Mouse (Mus musculus): ENCODE data around the gene Ankrd2. TPM values are rescaled to one million over a fixed set of nuclear protein-coding genes. Genes with fewer than 3 reads are reported as not detected.

The Ankrd2 gene
- polyA plus RNA-seq, 1 experiment from 2014 or later = 0.11 TPM

GRCm38 (mm10) chr19:42089103-42089747 lies 53.4 kb downstream of the Ankrd2 start:
- ATAC-seq (replicated peaks; ENCODE audit: low FRiP score, low read depth) (no peak), DNase-seq (ENCODE audit: low spot score) (peak; percentile 75)
- no peaks in the 10 kb centered on the region for H3K27me3 ChIP-seq (ENCODE audit: insufficient read depth, low read length)
- peaks cover 10% of the 10 kb centered on the region; the same call in 1 of the 2 replicates for H3K4me1 ChIP-seq (replicated peaks; ENCODE audit: insufficient read depth, low read length)
- WGBS = 23% methylated on average over 14 of the region's 14 CpGs
- H3K4me3 ChIP-seq (replicated peaks; ENCODE audit: low read depth, low read length) = peak overlapping the region; percentile 73; the same call in 1 of the 2 replicates
- peak overlapping the region; percentile 23; the same call in 1 of the 2 replicates for H3K9ac ChIP-seq (ENCODE audit: low read depth, low read length)
- TF ChIP-seq CTCF (IDR thresholded peaks at IDR 0.05; ENCODE audit: low read depth) = peak; percentile 12; the same call in 1 of the 2 replicates
- H3K36me3 ChIP-seq (ENCODE audit: insufficient read depth, low read length) = no peaks in the 10 kb centered on the region
- H3K4me2 ChIP-seq (ENCODE audit: low read length) = peak overlapping the region; percentile 53
- H3K27ac ChIP-seq = peak overlapping the region; percentile 68
- H3K9me3 ChIP-seq (replicated peaks; ENCODE audit: low read length) = no peaks in the 10 kb centered on the region

DNA sequence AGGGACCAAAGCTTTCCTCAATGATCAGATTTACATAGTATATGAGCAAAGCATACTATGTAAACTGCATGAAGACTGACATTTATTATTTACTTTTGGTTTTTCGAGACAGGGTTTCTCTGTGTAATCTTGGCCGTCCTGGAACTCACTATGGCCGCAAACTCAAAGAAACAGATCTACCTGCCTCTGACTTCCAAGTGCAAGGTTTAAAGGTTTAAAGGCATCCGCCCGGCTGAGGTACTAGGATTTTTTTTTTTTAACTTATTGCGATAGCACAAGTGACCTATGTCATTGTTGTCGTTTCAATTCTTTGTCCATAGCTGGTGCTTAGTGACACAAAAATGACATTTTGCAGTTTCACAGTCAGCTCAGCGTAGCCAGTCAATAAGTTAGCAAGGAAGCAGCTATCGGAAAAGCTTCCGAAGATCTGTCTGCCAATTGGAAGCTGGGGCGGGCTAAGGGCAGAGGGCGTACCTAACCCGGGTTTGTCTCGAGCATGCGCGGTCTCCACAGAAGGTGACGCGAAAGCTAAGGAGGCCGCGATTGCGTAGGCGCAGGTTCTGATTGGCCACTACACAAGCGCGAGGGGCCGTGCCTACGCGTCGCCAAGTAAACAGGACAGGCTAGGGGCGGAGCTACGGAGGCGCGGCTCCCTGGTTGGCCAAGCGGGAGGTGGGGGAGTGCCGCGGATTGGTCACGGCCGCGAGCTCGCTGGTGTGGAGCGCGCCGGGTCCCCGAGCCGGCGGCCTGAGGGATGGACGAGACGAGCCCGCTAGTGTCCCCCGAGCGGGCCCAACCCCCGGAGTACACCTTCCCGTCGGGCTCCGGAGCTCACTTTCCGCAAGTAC lies 54.2 kb downstream of the Ankrd2 start, which contains the start of gene Pi4k2a:
Gene Pi4k2a (plus strand): TSS at position 723 of the 848 bp plus-strand sequence.
- no peak for TF ChIP-seq CTCF (IDR thresholded peaks at IDR 0.05; ENCODE audit: low read depth)
- peak within 1 kb of the TSS; percentile 95 for H3K27ac ChIP-seq
- peak within 1 kb of the TSS; percentile 73 for H3K4me3 ChIP-seq (replicated peaks; ENCODE audit: low read depth, low read length)
- peaks cover 10% of the 10 kb centered on the region; the same call in 1 of the 2 replicates for H3K4me1 ChIP-seq (replicated peaks; ENCODE audit: insufficient read depth, low read length)
- H3K4me2 ChIP-seq (ENCODE audit: low read length) = peak within 1 kb of the TSS; percentile 90
- H3K9ac ChIP-seq (ENCODE audit: low read depth, low read length) = peak within 1 kb of the TSS; percentile 87
- no peaks in the 10 kb centered on the region for H3K27me3 ChIP-seq (ENCODE audit: insufficient read depth, low read length)
- no peaks in the 10 kb centered on the region for H3K9me3 ChIP-seq (replicated peaks; ENCODE audit: low read length)
- WGBS = under 1% methylated on average over 53 of the region's 55 CpGs
- DNase-seq (ENCODE audit: low spot score) = peak; percentile 100
- no peaks in the 10 kb centered on the region for H3K36me3 ChIP-seq (ENCODE audit: insufficient read depth, low read length)
- peak; percentile 97 for ATAC-seq (replicated peaks; ENCODE audit: low FRiP score, low read depth)

DNA sequence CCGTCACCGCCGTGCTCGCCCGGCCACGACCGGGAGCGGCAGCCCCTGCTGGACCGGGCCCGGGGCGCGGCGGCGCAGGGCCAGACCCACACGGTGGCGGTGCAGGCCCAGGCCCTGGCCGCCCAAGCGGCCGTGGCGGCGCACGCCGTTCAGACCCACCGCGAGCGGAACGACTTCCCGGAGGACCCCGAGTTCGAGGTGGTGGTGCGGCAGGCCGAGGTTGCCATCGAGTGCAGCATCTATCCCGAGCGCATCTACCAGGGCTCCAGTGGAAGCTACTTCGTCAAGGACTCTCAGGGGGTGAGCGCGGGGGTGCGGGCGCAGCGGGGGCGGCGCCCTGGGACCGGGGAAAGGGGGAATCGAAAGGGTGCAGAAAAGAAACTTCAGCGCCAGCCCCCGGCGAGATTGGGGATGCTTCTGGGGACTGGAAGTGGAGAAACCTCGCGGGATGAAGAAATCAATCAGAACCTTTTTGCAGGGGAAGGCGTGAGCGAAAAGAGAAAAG lies 54.9 kb downstream of the Ankrd2 start:
- ATAC-seq (replicated peaks; ENCODE audit: low FRiP score, low read depth) (peak; percentile 59), DNase-seq (ENCODE audit: low spot score) (peak; percentile 65)
- TF ChIP-seq CTCF (IDR thresholded peaks at IDR 0.05; ENCODE audit: low read depth) = peak; percentile 23; the same call in 1 of the 2 replicates
- WGBS = under 1% methylated on average over 52 of the region's 52 CpGs
- H3K27ac ChIP-seq = peak overlapping the region; percentile 95
- H3K9ac ChIP-seq (ENCODE audit: low read depth, low read length) = peak overlapping the region; percentile 87
- H3K9me3 ChIP-seq (replicated peaks; ENCODE audit: low read length) = no peaks in the 10 kb centered on the region
- H3K4me3 ChIP-seq (replicated peaks; ENCODE audit: low read depth, low read length) = peak overlapping the region; percentile 73
- no peaks in the 10 kb centered on the region for H3K36me3 ChIP-seq (ENCODE audit: insufficient read depth, low read length)
- peak overlapping the region; percentile 90 for H3K4me2 ChIP-seq (ENCODE audit: low read length)
- peaks cover 10% of the 10 kb centered on the region; the same call in 1 of the 2 replicates for H3K4me1 ChIP-seq (replicated peaks; ENCODE audit: insufficient read depth, low read length)
- H3K27me3 ChIP-seq (ENCODE audit: insufficient read depth, low read length) = no peaks in the 10 kb centered on the region

Other genes starting within 250 kb of the Ankrd2 start
- gene Arhgap19, start 234.0 kb upstream of the Ankrd2 start, polyA plus RNA-seq (2015; fragmentation: Nextera tagmentation; extraction: Ambion mirVana) = 9.1 and 9.5 TPM in 2 replicates
- gene Frat1, start 206.0 kb upstream of the Ankrd2 start, polyA plus RNA-seq (2015; fragmentation: Nextera tagmentation; extraction: Ambion mirVana) = 11.1 and 11.4 TPM in 2 replicates
- 5.8 and 7.2 TPM in 2 replicates for gene Frat2, start 187.9 kb upstream of the Ankrd2 start, polyA plus RNA-seq (2015; fragmentation: Nextera tagmentation; extraction: Ambion mirVana)
- gene Rrp12, start 139.8 kb upstream of the Ankrd2 start, polyA plus RNA-seq (2015; fragmentation: Nextera tagmentation; extraction: Ambion mirVana) = 7.9 and 9.3 TPM in 2 replicates
- gene Pgam1, start 124.1 kb upstream of the Ankrd2 start, polyA plus RNA-seq (2015; fragmentation: Nextera tagmentation; extraction: Ambion mirVana) = 488 and 525 TPM in 2 replicates
- 69.3 and 70.2 TPM in 2 replicates for gene Exosc1, start 102.6 kb upstream of the Ankrd2 start, polyA plus RNA-seq (2015; fragmentation: Nextera tagmentation; extraction: Ambion mirVana)
- 70.0 and 73.4 TPM in 2 replicates for gene Zdhhc16, start 102.5 kb upstream of the Ankrd2 start, polyA plus RNA-seq (2015; fragmentation: Nextera tagmentation; extraction: Ambion mirVana)
- gene Mms19, start 54.8 kb upstream of the Ankrd2 start, polyA plus RNA-seq (2015; fragmentation: Nextera tagmentation; extraction: Ambion mirVana) = 23.3 and 26.1 TPM in 2 replicates
- gene Ubtd1, start 54.2 kb upstream of the Ankrd2 start, polyA plus RNA-seq (2015; fragmentation: Nextera tagmentation; extraction: Ambion mirVana) = 31.8 and 36.6 TPM in 2 replicates
- 97.6 and 110 TPM in 2 replicates for gene Hoga1, start 9.6 kb downstream of the Ankrd2 start, polyA plus RNA-seq (2015; fragmentation: Nextera tagmentation; extraction: Ambion mirVana)
- 0.34 and 0.38 TPM in 2 replicates for gene 4933411K16Rik, start 16.2 kb downstream of the Ankrd2 start, polyA plus RNA-seq (2015; fragmentation: Nextera tagmentation; extraction: Ambion mirVana)
- 22.2 and 24.6 TPM in 2 replicates for gene Morn4, start 50.4 kb downstream of the Ankrd2 start, polyA plus RNA-seq (2015; fragmentation: Nextera tagmentation; extraction: Ambion mirVana)
- gene Pi4k2a, start 54.5 kb downstream of the Ankrd2 start, polyA plus RNA-seq (2015; fragmentation: Nextera tagmentation; extraction: Ambion mirVana) = 31.9 and 33.2 TPM in 2 replicates
- 37.1 and 37.9 TPM in 2 replicates for gene Avpi1, start 93.1 kb downstream of the Ankrd2 start, polyA plus RNA-seq (2015; fragmentation: Nextera tagmentation; extraction: Ambion mirVana)
- 12.5 and 18.9 TPM in 2 replicates for gene Marveld1, start 111.4 kb downstream of the Ankrd2 start, polyA plus RNA-seq (2015; fragmentation: Nextera tagmentation; extraction: Ambion mirVana)
- 19.9 and 20.3 TPM in 2 replicates for gene Zfyve27, start 128.0 kb downstream of the Ankrd2 start, polyA plus RNA-seq (2015; fragmentation: Nextera tagmentation; extraction: Ambion mirVana)
- gene Sfrp5, start 166.3 kb downstream of the Ankrd2 start, polyA plus RNA-seq (2015; fragmentation: Nextera tagmentation; extraction: Ambion mirVana) = 0.21 and 0.36 TPM in 2 replicates
- gene Golga7b, start 211.6 kb downstream of the Ankrd2 start, polyA plus RNA-seq (2015; fragmentation: Nextera tagmentation; extraction: Ambion mirVana) = not detected in 2 replicates